Mouse (Mus musculus) forebrain, embryonic 11.5 days (tissue): Measurements from ENCODE around the gene Exoc6. TPM values are rescaled to one million over a fixed set of nuclear protein-coding genes. Genes with fewer than 3 reads are reported as not detected.

Source experiments
- ATAC-seq: fragments of 200-750 bp; cut with Nextera tagmentation; replicated peaks from 2 replicates; pipeline ENCODE4 v1.8.0; 2017; ENCODE audit warnings: moderate TSS enrichment; ENCODE audit not compliant: low FRiP score
- DNase-seq: peaks from one replicate; pipeline ENCODE4 v3.0.0-alpha.2; 2017; ENCODE audit warnings: low spot score
- H3K27ac ChIP-seq: fragments of 300-500 bp; sonication (generic); 2 replicates; pipeline ENCODE4 v1.5.1; 2014; ENCODE audit warnings: low read depth, low read length
- H3K27me3 ChIP-seq: fragments of 300-500 bp; sonication (generic); 2 replicates; pipeline ENCODE4 v1.6.1; 2014; ENCODE audit warnings: mild to moderate bottlenecking, low read length, mixed read lengths; ENCODE audit not compliant: control insufficient read depth, insufficient read depth
- H3K36me3 ChIP-seq: fragments of 300-500 bp; sonication (generic); 2 replicates; pipeline ENCODE4 v1.6.1; 2014; ENCODE audit warnings: mild to moderate bottlenecking, low read length, moderate library complexity, mixed read lengths; ENCODE audit not compliant: control insufficient read depth, insufficient read depth
- H3K4me1 ChIP-seq: fragments of 300-500 bp; sonication (generic); replicated peaks from 2 replicates; pipeline ENCODE4 v1.6.1; 2014; ENCODE audit warnings: low read length, mixed read lengths; ENCODE audit not compliant: control insufficient read depth, insufficient read depth
- H3K4me2 ChIP-seq: fragments of 300-500 bp; sonication (generic); 2 replicates; pipeline ENCODE4 v1.6.1; 2014; ENCODE audit warnings: low read depth, mild to moderate bottlenecking, low read length, moderate library complexity, mixed read lengths; ENCODE audit not compliant: severe bottlenecking
- H3K4me3 ChIP-seq: fragments of 300-500 bp; sonication (generic); 2 replicates; pipeline ENCODE4 v1.5.1; 2014; ENCODE audit warnings: low read depth, low read length
- H3K9ac ChIP-seq: fragments of 300-500 bp; sonication (generic); 2 replicates; pipeline ENCODE4 v1.6.1; 2014; ENCODE audit warnings: low read length
- H3K9me3 ChIP-seq: fragments of 300-500 bp; sonication (generic); 2 replicates; pipeline ENCODE4 v1.6.1; 2016; ENCODE audit warnings: low read length, mixed read lengths; ENCODE audit not compliant: control insufficient read depth
- WGBS: fragments of 180-500 bp; shearing (Covaris S2); extraction: QIAGEN DNeasy Blood & Tissue Kit; methylation state at CpG from one replicate; pipeline ENCODE4 v1.1.7; 2014; 5-methylcytosine and 5-hydroxymethylcytosine counted together
- polyA plus RNA-seq: library from polyadenylated mRNA; unstranded; fragments of >200 nt; fragmentation: Nextera tagmentation; extraction: Ambion mirVana; gene quantifications from 2 replicates; pipeline ENCODE4 v1.2.1, GENCODE M21; 2014

Exoc6 gene
- polyA plus RNA-seq, 1 experiment from 2014 or later, result 10.2 TPM

GRCm38 (mm10) chr19:37714681-37715080 is 164.5 kb downstream of the Exoc6 start:
- Histone ChIP-seq H3K9ac (no peak overlapping the region), H3K9me3 (no peaks in the 10 kb centered on the region), H3K4me2 (no peak overlapping the region), H3K27me3 (no peaks in the 10 kb centered on the region), H3K4me1 (no peaks in the 10 kb centered on the region), H3K36me3 (no peaks in the 10 kb centered on the region), H3K4me3 (no peak overlapping the region), H3K27ac (no peak overlapping the region)
- WGBS, result 78% methylated on average over 10 of the region's 10 CpGs
- DNase-seq (no peak), ATAC-seq (no peak)

- H3K9me3 ChIP-seq, result no peaks in the 10 kb centered on the region
- no peaks in the 10 kb centered on the region for H3K4me1 ChIP-seq
- H3K27ac ChIP-seq, result no peak overlapping the region
- DNase-seq (no peak), ATAC-seq (no peak)
- H3K36me3 ChIP-seq, result no peaks in the 10 kb centered on the region
- no peak overlapping the region for H3K4me3 ChIP-seq
- 86% methylated on average over 1 of the region's 1 CpGs for WGBS
- H3K27me3 ChIP-seq, result no peaks in the 10 kb centered on the region
- no peak overlapping the region for H3K4me2 ChIP-seq
- H3K9ac ChIP-seq, result no peak overlapping the region
These were observed 165.8 kb downstream of the Exoc6 start for GRCm38 (mm10) chr19:37715980-37716379.

GRCm38 (mm10) chr19:37716524-37717175 is 166.4 kb downstream of the Exoc6 start:
- Histone ChIP-seq H3K9me3 (no peaks in the 10 kb centered on the region), H3K9ac (no peak overlapping the region), H3K4me2 (no peak overlapping the region), H3K4me3 (no peak overlapping the region), H3K27me3 (no peaks in the 10 kb centered on the region), H3K36me3 (no peaks in the 10 kb centered on the region), H3K27ac (no peak overlapping the region), H3K4me1 (no peaks in the 10 kb centered on the region)
- ATAC-seq, result no peak
- no peak for DNase-seq
- 87% methylated on average over 12 of the region's 12 CpGs for WGBS

- ATAC-seq (no peak), DNase-seq (no peak)
- no peak overlapping the region for H3K9ac ChIP-seq
- H3K4me3 ChIP-seq, result no peak overlapping the region
- no peaks in the 10 kb centered on the region for H3K27me3 ChIP-seq
- H3K9me3 ChIP-seq, result no peaks in the 10 kb centered on the region
- no peaks in the 10 kb centered on the region for H3K36me3 ChIP-seq
- H3K4me1 ChIP-seq, result no peaks in the 10 kb centered on the region
- no peak overlapping the region for H3K4me2 ChIP-seq
- WGBS, result 54% methylated on average over 1 of the region's 1 CpGs
- no peak overlapping the region for H3K27ac ChIP-seq
These were observed 168.9 kb downstream of the Exoc6 start for GRCm38 (mm10) chr19:37719166-37719565.

- no peak for ATAC-seq
These were observed 174.4 kb downstream of the Exoc6 start for GRCm38 (mm10) chr19:37724591-37724990.

GRCm38 (mm10) chr19:37726585-37726984 is 176.4 kb downstream of the Exoc6 start:
- Histone ChIP-seq H3K4me2 (no peak overlapping the region), H3K9ac (no peak overlapping the region), H3K36me3 (no peaks in the 10 kb centered on the region), H3K4me3 (no peak overlapping the region), H3K4me1 (no peaks in the 10 kb centered on the region), H3K9me3 (no peaks in the 10 kb centered on the region), H3K27ac (no peak overlapping the region), H3K27me3 (no peaks in the 10 kb centered on the region)
- DNase-seq, result no peak
- WGBS, result 93% methylated on average over 7 of the region's 7 CpGs
- ATAC-seq, result no peak

More at GRCm38 (mm10) chr19:37724591-37724990, 174.4 kb downstream of the Exoc6 start:
- Histone ChIP-seq H3K27ac (no peak overlapping the region), H3K4me1 (no peaks in the 10 kb centered on the region), H3K9me3 (no peaks in the 10 kb centered on the region), H3K9ac (no peak overlapping the region), H3K27me3 (no peaks in the 10 kb centered on the region), H3K4me3 (no peak overlapping the region), H3K36me3 (no peaks in the 10 kb centered on the region), H3K4me2 (no peak overlapping the region)
- 97% methylated on average over 5 of the region's 5 CpGs for WGBS
- no peak for DNase-seq

GRCm38 (mm10) chr19:37727366-37727765 is 177.1 kb downstream of the Exoc6 start:
- Histone ChIP-seq H3K4me2 (no peak overlapping the region), H3K36me3 (no peaks in the 10 kb centered on the region), H3K9me3 (no peaks in the 10 kb centered on the region), H3K27ac (no peak overlapping the region), H3K9ac (no peak overlapping the region), H3K27me3 (no peaks in the 10 kb centered on the region), H3K4me1 (no peaks in the 10 kb centered on the region), H3K4me3 (no peak overlapping the region)
- 94% methylated on average over 2 of the region's 2 CpGs for WGBS
- ATAC-seq, result no peak
- no peak for DNase-seq

Other genes starting within 250 kb of the Exoc6 start
- gene Ide, start 212.6 kb upstream of the Exoc6 start, polyA plus RNA-seq, result 64.7 and 71.6 TPM in 2 replicates
- gene Kif11, start 174.0 kb upstream of the Exoc6 start, polyA plus RNA-seq, result 112 and 121 TPM in 2 replicates
- 4.5 and 5.1 TPM in 2 replicates for gene Hhex, start 115.6 kb upstream of the Exoc6 start, polyA plus RNA-seq
- 0.15 TPM in 1 of 2 replicates, not detected in the other for gene Cyp26c1, start 135.2 kb downstream of the Exoc6 start, polyA plus RNA-seq
- gene Cyp26a1, start 147.4 kb downstream of the Exoc6 start, polyA plus RNA-seq, result 1.4 and 1.5 TPM in 2 replicates